Mouse (Mus musculus) heart, embryonic 15.5 days (tissue): Measurements from ENCODE around the gene Fads1. TPM values are rescaled to one million over a fixed set of nuclear protein-coding genes. Genes with fewer than 3 reads are reported as not detected.

Source experiments
- ATAC-seq: fragments of 200-750 bp; cut with Nextera tagmentation; replicated peaks from 2 replicates; pipeline ENCODE4 v1.8.0; 2017; ENCODE audit warnings: low read depth, moderate TSS enrichment; ENCODE audit not compliant: insufficient number of reproducible peaks, insufficient read depth, low FRiP score
- H3K27ac ChIP-seq: fragments of 300-500 bp; sonication (generic); 2 replicates; pipeline ENCODE4 v1.5.1; 2015; ENCODE audit warnings: mild to moderate bottlenecking, inconsistent platforms
- H3K27me3 ChIP-seq: fragments of 300-500 bp; sonication (generic); 2 replicates; pipeline ENCODE4 v1.6.1; 2015; ENCODE audit warnings: inconsistent platforms
- H3K36me3 ChIP-seq: fragments of 300-500 bp; sonication (generic); 2 replicates; pipeline ENCODE4 v1.6.1; 2015; ENCODE audit warnings: mild to moderate bottlenecking, inconsistent platforms
- H3K4me1 ChIP-seq: fragments of 300-500 bp; sonication (generic); replicated peaks from 2 replicates; pipeline ENCODE4 v1.6.1; 2015; ENCODE audit warnings: inconsistent platforms
- H3K4me2 ChIP-seq: fragments of 300-500 bp; sonication (generic); 2 replicates; pipeline ENCODE4 v1.6.1; 2015; ENCODE audit warnings: inconsistent platforms, mild to moderate bottlenecking, moderate library complexity
- H3K4me3 ChIP-seq: fragments of 300-500 bp; sonication (generic); 2 replicates; pipeline ENCODE4 v1.5.1; 2015; ENCODE audit warnings: mild to moderate bottlenecking, inconsistent platforms
- H3K9ac ChIP-seq: fragments of 300-500 bp; sonication (generic); 2 replicates; pipeline ENCODE4 v1.6.1; 2015; ENCODE audit warnings: mild to moderate bottlenecking, inconsistent platforms
- H3K9me3 ChIP-seq: fragments of 300-500 bp; sonication (generic); replicated peaks from 2 replicates; pipeline ENCODE4 v1.6.1; 2016; ENCODE audit warnings: inconsistent platforms
- WGBS: fragments of 180-500 bp; shearing (Covaris S2); methylation state at CpG from one replicate; pipeline ENCODE4 v1.1.7; 2015; ENCODE audit warnings: mixed read lengths; 5-methylcytosine and 5-hydroxymethylcytosine counted together
- polyA plus RNA-seq: library from polyadenylated mRNA; unstranded; fragments of >200 nt; fragmentation: Nextera tagmentation; extraction: Ambion mirVana; gene quantifications from 2 replicates; pipeline ENCODE4 v1.2.1, GENCODE M21; 2015

Gene Fads1
- polyA plus RNA-seq, 1 experiment from 2014 or later: 39.4 TPM

GRCm38 (mm10) chr19:10216101-10216500 lies 33.4 kb downstream of the Fads1 start:
- H3K27me3 ChIP-seq: no peaks in the 10 kb centered on the region
- H3K4me2 ChIP-seq: no peak overlapping the region
- H3K27ac ChIP-seq: no peak overlapping the region
- H3K36me3 ChIP-seq: peaks cover 9% of the 10 kb centered on the region; the same call in 1 of the 2 replicates
- no peaks in the 10 kb centered on the region for H3K9me3 ChIP-seq
- 73% methylated on average over 8 of the region's 8 CpGs for WGBS
- H3K9ac ChIP-seq: no peak overlapping the region
- no peaks in the 10 kb centered on the region; the same call in 1 of the 2 replicates for H3K4me1 ChIP-seq
- H3K4me3 ChIP-seq: no peak overlapping the region
- no peak for ATAC-seq

DNA sequence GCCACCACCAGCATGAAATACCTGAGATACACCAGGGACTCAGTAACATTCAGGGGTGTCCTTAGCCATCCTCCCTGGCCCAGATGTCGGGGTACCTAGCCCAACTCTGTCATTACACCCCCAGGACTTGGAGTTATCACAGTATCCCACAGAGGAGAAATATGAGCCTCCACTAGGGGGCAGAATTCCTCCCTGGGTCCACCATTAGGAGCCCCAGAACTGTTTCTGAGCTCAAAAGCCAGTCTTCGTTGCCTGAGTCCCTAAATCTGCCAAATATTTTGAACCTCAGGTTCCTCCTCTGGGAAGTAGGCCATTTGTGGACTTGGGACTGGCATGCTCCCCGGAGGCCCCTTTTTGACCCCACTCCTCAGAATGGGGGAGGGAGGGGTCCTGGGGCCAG lies 36.4 kb downstream of the Fads1 start:
- Histone ChIP-seq H3K4me1 (no peaks in the 10 kb centered on the region; the same call in 1 of the 2 replicates), H3K4me3 (no peak overlapping the region), H3K27ac (no peak overlapping the region), H3K27me3 (no peaks in the 10 kb centered on the region), H3K9ac (no peak overlapping the region), H3K4me2 (no peak overlapping the region), H3K36me3 (no peaks in the 10 kb centered on the region), H3K9me3 (no peaks in the 10 kb centered on the region)
- no peak for ATAC-seq
- WGBS: 51% methylated on average over 3 of the region's 3 CpGs

DNA sequence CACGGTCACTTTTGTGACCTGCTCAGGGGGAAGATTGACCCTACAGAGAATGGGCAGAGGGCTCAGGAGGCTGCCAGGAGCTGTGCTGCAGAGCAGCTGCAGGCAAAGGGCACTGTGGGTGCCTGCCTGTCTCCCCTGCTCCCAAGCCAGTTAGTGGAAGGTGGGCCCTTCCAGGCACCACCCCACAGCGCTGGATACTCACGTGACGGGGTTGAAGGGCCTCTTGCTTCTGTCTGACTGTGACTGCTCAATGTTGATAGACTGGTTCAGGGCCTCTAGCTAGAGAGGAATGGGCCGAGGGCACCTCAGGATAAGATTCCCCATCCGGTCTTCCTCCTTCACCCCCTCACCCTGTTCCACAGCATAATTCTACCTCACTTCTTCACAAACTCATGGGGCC lies 36.9 kb downstream of the Fads1 start:
- no peaks in the 10 kb centered on the region for H3K9me3 ChIP-seq
- no peak for ATAC-seq
- peaks cover under 1% of the 10 kb centered on the region for H3K4me1 ChIP-seq
- no peaks in the 10 kb centered on the region for H3K36me3 ChIP-seq
- no peaks in the 10 kb centered on the region for H3K27me3 ChIP-seq
- H3K4me3 ChIP-seq: no peak overlapping the region
- H3K27ac ChIP-seq: no peak overlapping the region
- no peak overlapping the region for H3K9ac ChIP-seq
- 59% methylated on average over 6 of the region's 6 CpGs for WGBS
- no peak overlapping the region for H3K4me2 ChIP-seq

GRCm38 (mm10) chr19:10221585-10221984 lies 38.9 kb downstream of the Fads1 start:
- 37% methylated on average over 4 of the region's 4 CpGs for WGBS
- H3K4me3 ChIP-seq: no peak overlapping the region
- ATAC-seq: no peak
- no peaks in the 10 kb centered on the region for H3K36me3 ChIP-seq
- H3K4me1 ChIP-seq: peaks cover 12% of the 10 kb centered on the region
- no peak overlapping the region for H3K27ac ChIP-seq
- no peak overlapping the region for H3K4me2 ChIP-seq
- no peaks in the 10 kb centered on the region for H3K27me3 ChIP-seq
- H3K9ac ChIP-seq: no peak overlapping the region
- no peaks in the 10 kb centered on the region for H3K9me3 ChIP-seq

DNA sequence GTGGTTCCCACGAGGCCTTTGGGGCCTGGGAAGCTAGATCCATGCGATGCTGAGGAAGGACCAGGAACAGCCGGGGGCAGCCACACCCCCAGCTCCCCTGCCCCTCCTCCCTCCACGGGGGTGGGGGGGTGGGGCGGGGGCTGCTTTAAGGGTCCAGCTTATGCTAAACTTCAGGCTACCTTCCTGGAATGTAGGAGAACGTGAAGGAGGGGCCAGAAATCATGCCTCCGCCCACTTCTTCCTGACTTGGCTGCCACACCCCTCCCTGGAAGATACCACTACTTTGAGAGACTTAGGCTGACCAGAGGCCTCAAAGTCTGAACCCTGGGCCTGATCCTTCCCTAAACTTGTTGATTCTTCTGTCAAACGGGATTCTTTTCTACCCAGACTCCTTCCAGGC lies 40.0 kb downstream of the Fads1 start:
- H3K4me2 ChIP-seq: no peak overlapping the region
- no peak overlapping the region for H3K4me3 ChIP-seq
- H3K27ac ChIP-seq: no peak overlapping the region
- no peaks in the 10 kb centered on the region for H3K9me3 ChIP-seq
- H3K27me3 ChIP-seq: no peaks in the 10 kb centered on the region
- no peak overlapping the region for H3K9ac ChIP-seq
- H3K36me3 ChIP-seq: no peaks in the 10 kb centered on the region
- H3K4me1 ChIP-seq: peaks cover 12% of the 10 kb centered on the region
- ATAC-seq: no peak
- WGBS: 35% methylated on average over 8 of the region's 8 CpGs

GRCm38 (mm10) chr19:10223561-10223960 lies 40.9 kb downstream of the Fads1 start:
- WGBS: 73% methylated on average over 4 of the region's 4 CpGs
- H3K9ac ChIP-seq: no peak overlapping the region
- ATAC-seq: no peak
- peaks cover 12% of the 10 kb centered on the region for H3K4me1 ChIP-seq
- no peak overlapping the region for H3K27ac ChIP-seq
- no peaks in the 10 kb centered on the region for H3K36me3 ChIP-seq
- H3K4me3 ChIP-seq: no peak overlapping the region
- no peaks in the 10 kb centered on the region for H3K27me3 ChIP-seq
- H3K9me3 ChIP-seq: no peaks in the 10 kb centered on the region
- H3K4me2 ChIP-seq: no peak overlapping the region

GRCm38 (mm10) chr19:10224637-10225453 lies 42.2 kb downstream of the Fads1 start:
- H3K27me3 ChIP-seq: no peaks in the 10 kb centered on the region
- peak overlapping the region; percentile 24 for H3K4me3 ChIP-seq
- H3K36me3 ChIP-seq: no peaks in the 10 kb centered on the region
- WGBS: 19% methylated on average over 26 of the region's 26 CpGs
- no peaks in the 10 kb centered on the region for H3K9me3 ChIP-seq
- peaks cover 12% of the 10 kb centered on the region for H3K4me1 ChIP-seq
- peak overlapping the region; percentile 2; the same call in 1 of the 2 replicates for H3K9ac ChIP-seq
- no peak overlapping the region for H3K27ac ChIP-seq
- peak overlapping the region; percentile 57 for H3K4me2 ChIP-seq
- no peak for ATAC-seq

- Histone ChIP-seq H3K36me3 (no peaks in the 10 kb centered on the region), H3K27me3 (peaks cover 4% of the 10 kb centered on the region; the same call in 1 of the 2 replicates), H3K9me3 (no peaks in the 10 kb centered on the region), H3K4me3 (no peak overlapping the region), H3K4me2 (no peak overlapping the region), H3K9ac (no peak overlapping the region), H3K27ac (no peak overlapping the region), H3K4me1 (peaks cover 14% of the 10 kb centered on the region)
- no peak for ATAC-seq
- WGBS: 42% methylated on average over 4 of the region's 4 CpGs
Measured at GRCm38 (mm10) chr19:10225767-10226166, 43.1 kb downstream of the Fads1 start.

DNA sequence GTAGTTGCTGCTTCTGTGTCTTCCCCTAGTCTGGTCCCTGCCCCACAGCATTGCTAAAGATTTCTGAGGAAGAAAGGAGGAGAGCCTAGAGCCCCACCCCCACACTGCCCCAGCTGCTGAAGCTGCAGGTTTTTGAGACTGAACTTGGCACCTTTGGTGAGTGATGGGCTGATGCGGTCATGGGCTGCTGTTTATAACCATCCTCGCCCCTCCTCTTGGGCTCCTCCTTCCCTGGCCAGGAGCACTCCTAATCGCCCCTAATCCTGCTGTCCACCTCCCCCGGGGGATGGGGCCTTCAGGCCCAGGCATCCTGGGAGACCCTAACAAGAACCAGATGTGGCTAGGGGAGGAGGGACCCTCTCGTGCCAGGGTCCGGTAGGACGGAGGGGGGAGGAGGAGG lies 48.3 kb downstream of the Fads1 start:
- H3K27me3 ChIP-seq: peaks cover 14% of the 10 kb centered on the region
- H3K4me3 ChIP-seq: no peak overlapping the region
- peaks cover 7% of the 10 kb centered on the region; the same call in 1 of the 2 replicates for H3K4me1 ChIP-seq
- H3K4me2 ChIP-seq: no peak overlapping the region
- no peak overlapping the region for H3K27ac ChIP-seq
- 27% methylated on average over 7 of the region's 7 CpGs for WGBS
- ATAC-seq: peak; percentile 34; the same call in 1 of the 2 replicates
- H3K9me3 ChIP-seq: no peaks in the 10 kb centered on the region
- no peak overlapping the region for H3K9ac ChIP-seq
- no peaks in the 10 kb centered on the region for H3K36me3 ChIP-seq

DNA sequence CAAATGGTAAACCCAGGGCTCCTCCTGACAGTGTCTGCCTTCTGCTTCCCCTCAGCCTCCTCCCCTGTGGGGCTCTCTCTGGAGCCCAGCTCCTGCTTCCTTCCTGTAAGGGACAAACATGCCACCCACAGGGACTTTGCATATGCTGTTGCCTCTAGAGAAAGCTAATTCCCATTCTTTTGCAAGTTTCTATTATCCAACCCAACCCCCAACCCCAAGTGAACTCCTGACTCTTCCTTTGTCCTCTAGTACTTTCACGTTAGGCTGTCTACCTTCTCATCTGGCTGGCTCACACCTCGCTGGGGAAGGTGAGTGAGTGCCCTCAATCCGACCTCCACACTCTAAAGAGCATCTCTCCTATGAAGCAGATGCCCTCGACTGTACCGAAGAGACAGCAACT lies 49.2 kb downstream of the Fads1 start:
- WGBS: 34% methylated on average over 5 of the region's 5 CpGs
- Histone ChIP-seq H3K4me2 (no peak overlapping the region), H3K4me3 (no peak overlapping the region)

GRCm38 (mm10) chr19:10232327-10233017 lies 49.8 kb downstream of the Fads1 start:
- Histone ChIP-seq H3K4me3 (no peak overlapping the region), H3K4me2 (no peak overlapping the region), H3K27me3 (peaks cover 17% of the 10 kb centered on the region), H3K9me3 (no peaks in the 10 kb centered on the region), H3K9ac (no peak overlapping the region), H3K36me3 (no peaks in the 10 kb centered on the region), H3K4me1 (peaks cover 7% of the 10 kb centered on the region; the same call in 1 of the 2 replicates), H3K27ac (no peak overlapping the region)
- WGBS: 51% methylated on average over 9 of the region's 9 CpGs
- no peak for ATAC-seq

More for the DNA sequence above, 49.2 kb downstream of the Fads1 start:
- Histone ChIP-seq H3K4me1 (peaks cover 7% of the 10 kb centered on the region; the same call in 1 of the 2 replicates), H3K27me3 (peaks cover 17% of the 10 kb centered on the region), H3K27ac (no peak overlapping the region), H3K9me3 (no peaks in the 10 kb centered on the region), H3K9ac (no peak overlapping the region), H3K36me3 (no peaks in the 10 kb centered on the region)
- ATAC-seq: no peak
